Mouse (Mus musculus) kidney, postnatal 0 days (tissue): ENCODE data around the gene Bcl2l12. TPM values are rescaled to one million over a fixed set of nuclear protein-coding genes. Genes with fewer than 3 reads are reported as not detected.
A peak's percentile ranks its signal among the peaks of the same experiment; 100 is the strongest.

Experiments
- ATAC-seq: fragments of 200-750 bp; cut with Nextera tagmentation; replicated peaks from 2 replicates; pipeline ENCODE4 v1.8.0; 2017; ENCODE audit warnings: low read depth, moderate number of reproducible peaks, moderate TSS enrichment, moderate library complexity; ENCODE audit not compliant: low FRiP score
- DNase-seq: peaks from one replicate; pipeline ENCODE4 v3.0.0-alpha.2; 2016; ENCODE audit warnings: low spot score
- H3K27ac ChIP-seq: fragments of 300-500 bp; sonication (generic); 2 replicates; pipeline ENCODE4 v1.5.1; 2014; ENCODE audit warnings: mild to moderate bottlenecking
- H3K27me3 ChIP-seq: fragments of 300-500 bp; sonication (generic); 2 replicates; pipeline ENCODE4 v1.6.1; 2014; ENCODE audit warnings: low read length, mixed read lengths; ENCODE audit not compliant: insufficient read depth
- H3K36me3 ChIP-seq: fragments of 300-500 bp; sonication (generic); 2 replicates; pipeline ENCODE4 v1.6.1; 2014; ENCODE audit warnings: low read length, mixed read lengths; ENCODE audit not compliant: insufficient read depth
- H3K4me1 ChIP-seq: fragments of 300-500 bp; sonication (generic); replicated peaks from 2 replicates; pipeline ENCODE4 v1.6.1; 2014; ENCODE audit warnings: antibody characterized with exemption, low read length, mixed read lengths; ENCODE audit not compliant: insufficient read depth
- H3K4me2 ChIP-seq: fragments of 300-500 bp; sonication (generic); 2 replicates; pipeline ENCODE4 v1.6.1; 2014; ENCODE audit warnings: mild to moderate bottlenecking, low read length, moderate library complexity, mixed read lengths
- H3K4me3 ChIP-seq: fragments of 300-500 bp; sonication (generic); replicated peaks from 2 replicates; pipeline ENCODE4 v1.5.1; 2014; ENCODE audit warnings: low read depth, low read length
- H3K9ac ChIP-seq: fragments of 300-500 bp; sonication (generic); 2 replicates; pipeline ENCODE4 v1.6.1; 2014; ENCODE audit warnings: low read depth, low read length
- H3K9me3 ChIP-seq: fragments of 300-500 bp; sonication (generic); replicated peaks from 2 replicates; pipeline ENCODE4 v1.6.1; 2016; ENCODE audit warnings: low read length, inconsistent platforms, mixed read lengths
- CTCF ChIP-seq: IDR thresholded peaks from 2 replicates; pipeline ENCODE4 v1.5.1; 2016; ENCODE audit warnings: antibody characterized with exemption, low read depth, mild to moderate bottlenecking, moderate library complexity
- whole genome bisulfite sequencing: fragments of 180-500 bp; shearing (Covaris S2); extraction: QIAGEN DNeasy Blood & Tissue Kit; methylation state at CpG from one replicate; pipeline ENCODE4 v1.1.7; 2014; 5-methylcytosine and 5-hydroxymethylcytosine counted together
- microRNA-seq: library from miRNA; unstranded; fragments of <30 nt; microRNA quantifications from one replicate; pipeline ENCODE4, GENCODE M21; 2016
- polyA plus RNA-seq: library from polyadenylated mRNA; unstranded; fragments of >200 nt; fragmentation: Nextera tagmentation; extraction: Ambion mirVana; gene quantifications from 2 replicates; pipeline ENCODE4 v1.2.1, GENCODE M21; 2015

Bcl2l12 gene
- polyA plus RNA-seq, 1 experiment from 2014 or later: 42.8 TPM

DNA sequence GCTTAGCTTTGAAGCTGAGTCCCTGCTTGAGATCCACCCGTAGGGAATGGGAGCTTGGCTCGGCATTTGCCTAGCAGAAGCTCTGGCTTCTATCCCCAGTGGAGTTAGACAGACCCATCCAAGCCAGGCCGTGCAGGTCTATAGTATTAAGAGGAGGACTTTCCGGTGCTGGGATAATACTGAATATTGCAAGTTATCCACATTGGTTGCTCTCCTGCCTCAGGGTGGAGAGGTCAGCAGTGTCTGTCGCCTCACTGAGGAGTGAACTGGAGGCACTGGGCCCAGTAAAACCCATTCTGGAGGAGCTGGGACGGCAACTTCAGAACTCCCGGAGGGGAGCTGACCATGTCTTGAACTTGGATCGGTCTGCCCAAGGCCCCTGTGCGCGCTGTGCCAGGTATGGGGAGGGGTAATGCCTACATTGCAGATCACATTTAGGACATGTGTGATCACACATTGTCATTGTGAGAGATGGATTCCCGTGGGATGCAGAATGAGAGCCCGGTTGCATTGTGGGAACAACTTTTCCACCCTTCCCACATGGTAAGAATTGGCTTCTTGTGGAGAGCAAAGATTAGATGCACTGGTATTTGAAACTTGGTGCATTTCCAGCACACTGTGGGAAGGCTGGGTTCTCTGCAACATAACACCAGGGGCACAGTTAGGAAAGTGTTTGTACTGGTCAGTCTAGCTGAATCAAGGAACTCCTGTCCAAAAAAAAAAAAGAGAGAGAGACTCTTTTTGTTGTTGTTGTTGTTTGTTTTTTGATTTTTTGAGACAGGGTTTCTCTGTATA lies 44.2 kb downstream of the Bcl2l12 start:
- no peak for ATAC-seq
- Histone ChIP-seq H3K27ac (no peak overlapping the region), H3K36me3 (no peaks in the 10 kb centered on the region), H3K9ac (no peak overlapping the region), H3K9me3 (no peaks in the 10 kb centered on the region), H3K4me3 (no peak overlapping the region), H3K4me1 (0 out of 2 replicates have a peak, but pooled peaks cover 3% of the 10 kb centered on the region), H3K4me2 (no peak overlapping the region), H3K27me3 (no peaks in the 10 kb centered on the region)
- DNase-seq: no peak
- TF ChIP-seq CTCF: no peak
- WGBS: 84% methylated on average over 12 of the region's 12 CpGs

- Histone ChIP-seq H3K27me3 (no peaks in the 10 kb centered on the region), H3K27ac (no peak overlapping the region), H3K9me3 (no peaks in the 10 kb centered on the region), H3K4me2 (no peak overlapping the region), H3K36me3 (no peaks in the 10 kb centered on the region), H3K4me3 (no peak overlapping the region), H3K9ac (no peak overlapping the region), H3K4me1 (0 out of 2 replicates have a peak, but pooled peaks cover 3% of the 10 kb centered on the region)
- WGBS: 62% methylated on average over 14 of the region's 14 CpGs
- ATAC-seq (no peak), DNase-seq (no peak)
- TF ChIP-seq CTCF: no peak
Measured at GRCm38 (mm10) chr7:44953561-44953960, 45.0 kb downstream of the Bcl2l12 start.

- ATAC-seq (peak; percentile 91), DNase-seq (peak; percentile 99)
- peak overlapping the region; percentile 52 for H3K4me3 ChIP-seq
- peak overlapping the region; percentile 84 for H3K27ac ChIP-seq
- TF ChIP-seq CTCF: no peak
- WGBS: 6% methylated on average over 24 of the region's 24 CpGs
- H3K36me3 ChIP-seq: no peaks in the 10 kb centered on the region
- H3K9me3 ChIP-seq: no peaks in the 10 kb centered on the region
- H3K4me1 ChIP-seq: 0 out of 2 replicates have a peak, but pooled peaks cover 3% of the 10 kb centered on the region
- no peaks in the 10 kb centered on the region for H3K27me3 ChIP-seq
- H3K4me2 ChIP-seq: peak overlapping the region; percentile 96
- H3K9ac ChIP-seq: peak overlapping the region; percentile 59
Measured at GRCm38 (mm10) chr7:44952611-44953306, 45.8 kb downstream of the Bcl2l12 start.

DNA sequence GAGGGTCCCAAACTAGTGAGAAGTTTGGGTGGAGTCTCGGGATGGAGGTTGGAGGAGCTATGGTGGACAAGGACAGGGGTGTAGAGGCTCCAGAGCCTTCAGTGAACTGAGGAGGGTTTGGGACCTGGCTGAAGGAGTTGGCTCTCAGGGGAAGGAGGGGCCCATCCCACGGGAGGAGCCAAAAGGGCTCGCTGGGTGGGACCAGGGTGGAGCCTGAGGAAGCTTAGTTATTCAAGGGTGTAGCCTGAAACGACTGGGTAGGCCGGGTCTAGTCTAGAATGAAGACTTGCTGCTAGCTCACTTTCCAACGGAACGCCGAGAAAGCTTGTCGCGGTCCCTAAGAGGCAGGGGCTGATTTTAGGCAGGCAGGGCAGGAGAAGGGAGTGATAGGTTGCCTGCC lies 46.6 kb downstream of the Bcl2l12 start:
- Histone ChIP-seq H3K27ac (peak overlapping the region; percentile 84), H3K9me3 (no peaks in the 10 kb centered on the region), H3K4me2 (peak overlapping the region; percentile 96), H3K4me1 (0 out of 2 replicates have a peak, but pooled peaks cover 3% of the 10 kb centered on the region), H3K9ac (peak overlapping the region; percentile 59), H3K4me3 (peak overlapping the region; percentile 52), H3K36me3 (no peaks in the 10 kb centered on the region), H3K27me3 (no peaks in the 10 kb centered on the region)
- peak; percentile 81 for ATAC-seq
- WGBS: under 1% methylated on average over 10 of the region's 10 CpGs
- DNase-seq: peak; percentile 92
- TF ChIP-seq CTCF: no peak

DNA sequence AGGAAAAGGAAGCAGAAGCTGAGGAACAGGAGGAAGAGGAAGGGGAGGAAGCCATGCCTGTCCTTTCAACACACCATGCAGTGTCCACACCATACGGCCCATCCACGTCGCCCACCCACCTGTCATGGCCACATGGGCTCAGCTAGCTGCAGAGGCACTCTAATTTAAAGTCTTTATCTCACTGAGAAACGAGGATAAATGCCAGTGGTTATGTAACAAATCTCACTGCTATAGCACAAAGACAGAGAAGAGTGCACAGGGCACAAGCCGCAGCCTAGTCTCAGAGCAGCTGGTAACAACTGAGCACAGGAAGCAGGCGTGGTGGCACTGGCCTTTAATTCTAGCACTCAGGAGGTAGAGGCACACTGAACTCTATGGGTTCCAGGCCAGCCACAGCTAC lies 48.6 kb downstream of the Bcl2l12 start:
- H3K4me2 ChIP-seq: no peak overlapping the region
- no peak for DNase-seq
- no peaks in the 10 kb centered on the region for H3K9me3 ChIP-seq
- no peak overlapping the region for H3K27ac ChIP-seq
- no peak for TF ChIP-seq CTCF
- H3K4me1 ChIP-seq: 0 out of 2 replicates have a peak, but pooled peaks cover 3% of the 10 kb centered on the region
- 71% methylated on average over 6 of the region's 6 CpGs for WGBS
- no peak overlapping the region for H3K9ac ChIP-seq
- H3K36me3 ChIP-seq: no peaks in the 10 kb centered on the region
- H3K4me3 ChIP-seq: no peak overlapping the region
- no peaks in the 10 kb centered on the region for H3K27me3 ChIP-seq
- ATAC-seq: no peak

DNA sequence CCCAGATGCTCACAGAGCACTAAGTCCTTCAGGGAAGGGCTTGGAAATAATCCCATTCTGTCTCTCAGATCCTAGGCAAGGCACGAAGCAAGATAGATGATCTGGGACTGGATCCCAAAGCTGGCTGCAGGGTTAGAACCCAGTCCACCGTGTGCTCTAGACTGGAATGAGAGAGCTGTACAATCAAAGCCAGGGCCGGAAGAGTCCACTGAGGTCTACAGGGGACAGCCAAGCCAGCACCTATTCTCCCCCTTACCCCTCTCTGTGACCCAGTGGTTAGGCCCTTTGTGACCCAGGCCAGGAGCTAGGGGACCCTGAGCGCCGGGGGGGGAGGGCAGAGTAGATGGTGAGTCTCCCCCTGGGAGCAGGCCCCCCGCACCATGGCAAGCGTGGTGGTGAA lies 55.6 kb downstream of the Bcl2l12 start, which contains the start of gene Tsks:
Gene Tsks, plus strand, starts transcription at position 301 of the 400 bp plus-strand sequence.
- H3K4me3 ChIP-seq: no peak within 1 kb of the TSS
- H3K9me3 ChIP-seq: no peaks in the 10 kb centered on the region
- TF ChIP-seq CTCF: no peak
- no peak for ATAC-seq
- no peak within 1 kb of the TSS for H3K27ac ChIP-seq
- H3K27me3 ChIP-seq: no peaks in the 10 kb centered on the region
- no peak within 1 kb of the TSS for H3K4me2 ChIP-seq
- H3K9ac ChIP-seq: no peak within 1 kb of the TSS
- no peaks in the 10 kb centered on the region for H3K36me3 ChIP-seq
- WGBS: 80% methylated on average over 7 of the region's 7 CpGs
- no peaks in the 10 kb centered on the region for H3K4me1 ChIP-seq
- DNase-seq: no peak

Small RNA genes lying within 50 kb of the gene (microRNA-seq; reads per million reads assigned to microRNA genes)
- gene Mir7054: not detected

Other genes starting within 250 kb of the Bcl2l12 start
- gene Zfp473, start 247.7 kb downstream of the Bcl2l12 start, polyA plus RNA-seq: 0.87 and 0.89 TPM in 2 replicates
- 57.6 and 62.4 TPM in 2 replicates for gene Nup62, start 182.6 kb downstream of the Bcl2l12 start, polyA plus RNA-seq
- gene Il4i1, start 182.3 kb downstream of the Bcl2l12 start, polyA plus RNA-seq: 0.88 and 1.0 TPM in 2 replicates
- 4.2 and 5.3 TPM in 2 replicates for gene Atf5, start 182.1 kb downstream of the Bcl2l12 start, polyA plus RNA-seq
- 108 and 111 TPM in 2 replicates for gene Akt1s1, start 149.7 kb downstream of the Bcl2l12 start, polyA plus RNA-seq
- gene Tbc1d17, start 149.6 kb downstream of the Bcl2l12 start, polyA plus RNA-seq: 78.0 and 87.0 TPM in 2 replicates
- 34.0 and 36.4 TPM in 2 replicates for gene Pnkp, start 141.6 kb downstream of the Bcl2l12 start, polyA plus RNA-seq
- gene Ptov1, start 128.9 kb downstream of the Bcl2l12 start, polyA plus RNA-seq: 377 and 412 TPM in 2 replicates
- gene Med25, start 106.0 kb downstream of the Bcl2l12 start, polyA plus RNA-seq: 91.4 and 97.8 TPM in 2 replicates
- gene Fuz, start 102.6 kb downstream of the Bcl2l12 start, polyA plus RNA-seq: 19.9 and 21.1 TPM in 2 replicates
- gene Ap2a1, start 69.2 kb downstream of the Bcl2l12 start, polyA plus RNA-seq: 55.8 and 55.9 TPM in 2 replicates
- 0.13 and 0.14 TPM in 2 replicates for gene Tsks, start 55.5 kb downstream of the Bcl2l12 start, polyA plus RNA-seq
- 13.2 and 13.7 TPM in 2 replicates for gene Cpt1c, start 23.9 kb downstream of the Bcl2l12 start, polyA plus RNA-seq
- 414 and 449 TPM in 2 replicates for gene Prmt1, start 12.1 kb downstream of the Bcl2l12 start, polyA plus RNA-seq
- gene Irf3, start 1.1 kb downstream of the Bcl2l12 start, polyA plus RNA-seq: 73.6 and 76.0 TPM in 2 replicates
- 25.6 and 27.3 TPM in 2 replicates for gene Scaf1, start 17.7 kb upstream of the Bcl2l12 start, polyA plus RNA-seq
- 47.6 and 53.0 TPM in 2 replicates for gene Rras, start 19.2 kb upstream of the Bcl2l12 start, polyA plus RNA-seq
- 5.8 and 6.1 TPM in 2 replicates for gene Prr12, start 54.2 kb upstream of the Bcl2l12 start, polyA plus RNA-seq
- gene Nosip, start 63.7 kb upstream of the Bcl2l12 start, polyA plus RNA-seq: 65.0 and 65.3 TPM in 2 replicates
- 44.3 and 45.1 TPM in 2 replicates for gene Prrg2, start 64.0 kb upstream of the Bcl2l12 start, polyA plus RNA-seq
- 215 and 228 TPM in 2 replicates for gene Rcn3, start 93.5 kb upstream of the Bcl2l12 start, polyA plus RNA-seq
- gene Fcgrt, start 105.1 kb upstream of the Bcl2l12 start, polyA plus RNA-seq: 134 and 145 TPM in 2 replicates
- gene Rps11, start 125.7 kb upstream of the Bcl2l12 start, polyA plus RNA-seq: 1,486 and 1,553 TPM in 2 replicates
- gene Rpl13a, start 130.0 kb upstream of the Bcl2l12 start, polyA plus RNA-seq: 1,804 and 1,959 TPM in 2 replicates
- 0.83 and 1.3 TPM in 2 replicates for gene Gm45713, start 137.5 kb upstream of the Bcl2l12 start, polyA plus RNA-seq
- gene Flt3l, start 137.7 kb upstream of the Bcl2l12 start, polyA plus RNA-seq: 2.2 and 2.4 TPM in 2 replicates
- 81.3 and 88.6 TPM in 2 replicates for gene Pih1d1, start 155.6 kb upstream of the Bcl2l12 start, polyA plus RNA-seq
- 55.4 and 62.7 TPM in 2 replicates for gene Aldh16a1, start 155.9 kb upstream of the Bcl2l12 start, polyA plus RNA-seq
- gene Slc17a7, start 165.2 kb upstream of the Bcl2l12 start, polyA plus RNA-seq: 0.17 TPM in 2 replicates
- not detected in 2 replicates for gene Gfy, start 180.9 kb upstream of the Bcl2l12 start, polyA plus RNA-seq
- gene Pth2, start 182.3 kb upstream of the Bcl2l12 start, polyA plus RNA-seq: not detected in 2 replicates
- gene Ccdc155, start 206.2 kb upstream of the Bcl2l12 start, polyA plus RNA-seq: 0.36 and 0.43 TPM in 2 replicates
- 0.47 and 1.3 TPM in 2 replicates for gene Dkkl1, start 213.4 kb upstream of the Bcl2l12 start, polyA plus RNA-seq
- 94.3 and 112 TPM in 2 replicates for gene Tead2, start 217.0 kb upstream of the Bcl2l12 start, polyA plus RNA-seq
- 2.1 and 2.6 TPM in 2 replicates for gene Cd37, start 240.4 kb upstream of the Bcl2l12 start, polyA plus RNA-seq
- 0.18 and 0.45 TPM in 2 replicates for gene Slc6a16, start 242.4 kb upstream of the Bcl2l12 start, polyA plus RNA-seq